Mouse (Mus musculus): ENCODE results near the gene Foxo3. TPM values are rescaled to one million over a fixed set of nuclear protein-coding genes. Genes with fewer than 3 reads are reported as not detected.

The Foxo3 gene
- total and polyA plus RNA-seq, 2 experiments = 17.0 to 35.4 TPM

DNA sequence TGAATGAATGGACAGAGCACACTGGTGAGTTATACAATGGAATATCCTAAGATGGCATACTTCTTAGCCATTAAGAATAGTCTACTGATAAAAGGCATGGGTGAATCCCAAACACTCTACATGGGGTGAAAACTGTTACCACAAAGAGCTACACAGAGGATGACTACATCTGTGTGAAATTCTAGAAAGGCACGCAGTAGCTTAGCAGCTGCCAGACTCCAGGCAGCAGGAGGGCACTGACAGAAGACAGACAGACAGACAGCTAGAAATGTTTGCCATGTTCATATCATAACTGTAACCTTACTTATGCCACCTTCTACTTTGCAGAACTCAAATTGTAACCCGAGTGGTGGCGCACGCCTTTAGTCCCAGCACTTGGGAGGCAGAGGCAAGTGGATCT, 39.0 kb downstream of the Foxo3 start:
- Histone ChIP-seq H3K27ac (replicated peaks; ENCODE audit: insufficient read depth, low read depth, low read length) (no peak overlapping the region), H3K27me3 (ENCODE audit: control insufficient read depth, insufficient read depth, low read length) (no peaks in the 10 kb centered on the region), H3K79me2 (ENCODE audit: control insufficient read depth, insufficient read depth, low read length) (peaks cover 62% of the 10 kb centered on the region), H3K36me3 (ENCODE audit: control insufficient read depth, insufficient read depth, low read length) (no peaks in the 10 kb centered on the region), H3K4me3 (ENCODE audit: insufficient read depth, low read depth, low read length) (no peak overlapping the region), H3K4me1 (ENCODE audit: control insufficient read depth, insufficient read depth, low read length) (peaks cover 37% of the 10 kb centered on the region), H3K9ac (ENCODE audit: low read depth, low read length) (no peak overlapping the region)
- WGBS = 97% methylated on average over 4 of the region's 4 CpGs
- no peak for TF ChIP-seq POLR2A (IDR thresholded peaks at IDR 0.05; ENCODE audit: extremely low read depth, insufficient read depth, low read length)
- DNase-seq (ENCODE audit: extremely low read depth, low read depth, low spot score) = no peak

DNA sequence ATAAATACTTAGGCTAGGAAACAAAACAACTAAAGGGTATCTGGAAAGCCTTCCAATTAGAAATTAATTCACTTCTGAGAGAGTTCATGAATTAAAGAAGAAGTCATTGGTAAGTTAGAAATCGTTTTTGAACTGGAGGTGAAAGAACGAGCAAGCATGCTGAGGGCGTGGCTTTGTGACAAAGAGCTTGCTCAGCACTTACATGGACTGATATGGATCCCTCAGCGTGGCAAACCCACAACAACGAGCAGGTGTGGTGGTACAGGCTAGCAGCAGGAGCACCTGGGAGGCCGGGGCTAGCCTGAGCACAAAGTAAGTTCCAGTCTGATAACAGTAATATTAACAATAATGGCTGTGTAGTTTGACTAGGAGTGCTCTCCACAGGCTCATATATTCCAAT, 41.2 kb downstream of the Foxo3 start:
- no peaks in the 10 kb centered on the region for H3K27me3 ChIP-seq (ENCODE audit: control insufficient read depth, insufficient read depth, low read length)
- no peaks in the 10 kb centered on the region for H3K36me3 ChIP-seq (ENCODE audit: control insufficient read depth, insufficient read depth, low read length)
- TF ChIP-seq CTCF (IDR thresholded peaks at IDR 0.05; ENCODE audit: low read depth, low read length) (no peak), POLR2A (IDR thresholded peaks at IDR 0.05; ENCODE audit: extremely low read depth, insufficient read depth, low read length) (no peak)
- no peak overlapping the region for H3K4me3 ChIP-seq (ENCODE audit: insufficient read depth, low read depth, low read length)
- WGBS = 60% methylated on average over 6 of the region's 6 CpGs
- H3K9ac ChIP-seq (ENCODE audit: low read depth, low read length) = no peak overlapping the region
- DNase-seq (ENCODE audit: extremely low read depth, low read depth, low spot score) = no peak
- H3K79me2 ChIP-seq (ENCODE audit: control insufficient read depth, insufficient read depth, low read length) = peaks cover 53% of the 10 kb centered on the region
- no peak overlapping the region for H3K27ac ChIP-seq (replicated peaks; ENCODE audit: insufficient read depth, low read depth, low read length)
- H3K4me1 ChIP-seq (ENCODE audit: control insufficient read depth, insufficient read depth, low read length) = peaks cover 50% of the 10 kb centered on the region

- peak; percentile 58 for DNase-seq (ENCODE audit: extremely low read depth, low read depth, low spot score)
- H3K27ac ChIP-seq (replicated peaks; ENCODE audit: insufficient read depth, low read depth, low read length) = peak overlapping the region; percentile 41; the same call in 1 of the 2 replicates
- peaks cover 63% of the 10 kb centered on the region for H3K4me1 ChIP-seq (ENCODE audit: control insufficient read depth, insufficient read depth, low read length)
- no peaks in the 10 kb centered on the region for H3K27me3 ChIP-seq (ENCODE audit: control insufficient read depth, insufficient read depth, low read length)
- H3K4me3 ChIP-seq (ENCODE audit: insufficient read depth, low read depth, low read length) = no peak overlapping the region
- 44% methylated on average over 11 of the region's 11 CpGs for WGBS
- no peak for TF ChIP-seq CTCF (IDR thresholded peaks at IDR 0.05; ENCODE audit: low read depth, low read length)
- TF ChIP-seq POLR2A (IDR thresholded peaks at IDR 0.05; ENCODE audit: extremely low read depth, insufficient read depth, low read length) = no peak
- H3K79me2 ChIP-seq (ENCODE audit: control insufficient read depth, insufficient read depth, low read length) = peaks cover 53% of the 10 kb centered on the region
- H3K9ac ChIP-seq (ENCODE audit: low read depth, low read length) = no peak overlapping the region
- H3K36me3 ChIP-seq (ENCODE audit: control insufficient read depth, insufficient read depth, low read length) = no peaks in the 10 kb centered on the region
Measured at GRCm38 (mm10) chr10:42232977-42233376, 43.6 kb downstream of the Foxo3 start.

- Histone ChIP-seq H3K4me1 (ENCODE audit: control insufficient read depth, insufficient read depth, low read length) (peaks cover 64% of the 10 kb centered on the region), H3K27ac (replicated peaks; ENCODE audit: insufficient read depth, low read depth, low read length) (peak overlapping the region; percentile 67)
Measured at GRCm38 (mm10) chr10:42231847-42232246, 44.7 kb downstream of the Foxo3 start.

GRCm38 (mm10) chr10:42231100-42231541, 45.4 kb downstream of the Foxo3 start:
- Histone ChIP-seq H3K27me3 (ENCODE audit: control insufficient read depth, insufficient read depth, low read length) (no peaks in the 10 kb centered on the region), H3K27ac (replicated peaks; ENCODE audit: insufficient read depth, low read depth, low read length) (peak overlapping the region; percentile 96), H3K4me1 (ENCODE audit: control insufficient read depth, insufficient read depth, low read length) (peaks cover 66% of the 10 kb centered on the region), H3K9ac (ENCODE audit: low read depth, low read length) (peak overlapping the region; percentile 7), H3K36me3 (ENCODE audit: control insufficient read depth, insufficient read depth, low read length) (no peaks in the 10 kb centered on the region), H3K79me2 (ENCODE audit: control insufficient read depth, insufficient read depth, low read length) (peaks cover 58% of the 10 kb centered on the region), H3K4me3 (ENCODE audit: insufficient read depth, low read depth, low read length) (no peak overlapping the region)
- no peak for DNase-seq (ENCODE audit: extremely low read depth, low read depth, low spot score)
- TF ChIP-seq POLR2A (IDR thresholded peaks at IDR 0.05; ENCODE audit: extremely low read depth, insufficient read depth, low read length) (no peak), CTCF (IDR thresholded peaks at IDR 0.05; ENCODE audit: low read depth, low read length) (no peak)
- 33% methylated on average over 3 of the region's 3 CpGs for WGBS

More at GRCm38 (mm10) chr10:42231847-42232246, 44.7 kb downstream of the Foxo3 start:
- H3K27me3 ChIP-seq (ENCODE audit: control insufficient read depth, insufficient read depth, low read length) = no peaks in the 10 kb centered on the region
- no peak overlapping the region for H3K4me3 ChIP-seq (ENCODE audit: insufficient read depth, low read depth, low read length)
- peaks cover 53% of the 10 kb centered on the region for H3K79me2 ChIP-seq (ENCODE audit: control insufficient read depth, insufficient read depth, low read length)
- 64% methylated on average over 8 of the region's 8 CpGs for WGBS
- DNase-seq (ENCODE audit: extremely low read depth, low read depth, low spot score) = no peak
- H3K9ac ChIP-seq (ENCODE audit: low read depth, low read length) = 0 out of 2 replicates have a peak overlapping the region, but pooled peaks have one; percentile 26
- H3K36me3 ChIP-seq (ENCODE audit: control insufficient read depth, insufficient read depth, low read length) = no peaks in the 10 kb centered on the region
- no peak for TF ChIP-seq POLR2A (IDR thresholded peaks at IDR 0.05; ENCODE audit: extremely low read depth, insufficient read depth, low read length)
- TF ChIP-seq CTCF (IDR thresholded peaks at IDR 0.05; ENCODE audit: low read depth, low read length) = no peak

GRCm38 (mm10) chr10:42230471-42231099, 46.0 kb downstream of the Foxo3 start:
- H3K27ac ChIP-seq (replicated peaks; ENCODE audit: insufficient read depth, low read depth, low read length) = peak overlapping the region; percentile 96
- no peak overlapping the region for H3K4me3 ChIP-seq (ENCODE audit: insufficient read depth, low read depth, low read length)
- DNase-seq (ENCODE audit: extremely low read depth, low read depth, low spot score) = peak; percentile 93
- H3K36me3 ChIP-seq (ENCODE audit: control insufficient read depth, insufficient read depth, low read length) = no peaks in the 10 kb centered on the region
- peaks cover 68% of the 10 kb centered on the region for H3K4me1 ChIP-seq (ENCODE audit: control insufficient read depth, insufficient read depth, low read length)
- no peak for TF ChIP-seq CTCF (IDR thresholded peaks at IDR 0.05; ENCODE audit: low read depth, low read length)
- TF ChIP-seq POLR2A (IDR thresholded peaks at IDR 0.05; ENCODE audit: extremely low read depth, insufficient read depth, low read length) = no peak
- peak overlapping the region; percentile 52 for H3K9ac ChIP-seq (ENCODE audit: low read depth, low read length)
- H3K27me3 ChIP-seq (ENCODE audit: control insufficient read depth, insufficient read depth, low read length) = no peaks in the 10 kb centered on the region
- 24% methylated on average over 5 of the region's 5 CpGs for WGBS
- peaks cover 54% of the 10 kb centered on the region for H3K79me2 ChIP-seq (ENCODE audit: control insufficient read depth, insufficient read depth, low read length)

Measured in liver, adult 2 months (tissue).